Mouse (Mus musculus): ENCODE results near the gene Anxa6.
"Not testable (repeated sequence)": the region's sequence is repeated elsewhere in the genome, so short reads cannot be mapped to it uniquely, and the experiment has no call there.

GRCm38 (mm10) chr11:54957708-54958107, 75.5 kb downstream of the Anxa6 start:
- not testable (repeated sequence) for TF ChIP-seq CTCF (IDR thresholded peaks at IDR 0.05; ENCODE audit: extremely low read depth, insufficient read length, insufficient replicate concordance, low read depth, low read length); POLR2A (IDR thresholded peaks at IDR 0.05; ENCODE audit: low read depth, low read length)

All from small intestine, adult 2 months (tissue).